Mouse (Mus musculus): ENCODE data around the gene Myadml2. TPM values are rescaled to one million over a fixed set of nuclear protein-coding genes. Genes with fewer than 3 reads are reported as not detected.
"Not testable (repeated sequence)": the region's sequence is repeated elsewhere in the genome, so short reads cannot be mapped to it uniquely, and the experiment has no call there.

Gene Myadml2
- polyA plus RNA-seq, 1 experiment from 2014 or later: 0.81 TPM

DNA sequence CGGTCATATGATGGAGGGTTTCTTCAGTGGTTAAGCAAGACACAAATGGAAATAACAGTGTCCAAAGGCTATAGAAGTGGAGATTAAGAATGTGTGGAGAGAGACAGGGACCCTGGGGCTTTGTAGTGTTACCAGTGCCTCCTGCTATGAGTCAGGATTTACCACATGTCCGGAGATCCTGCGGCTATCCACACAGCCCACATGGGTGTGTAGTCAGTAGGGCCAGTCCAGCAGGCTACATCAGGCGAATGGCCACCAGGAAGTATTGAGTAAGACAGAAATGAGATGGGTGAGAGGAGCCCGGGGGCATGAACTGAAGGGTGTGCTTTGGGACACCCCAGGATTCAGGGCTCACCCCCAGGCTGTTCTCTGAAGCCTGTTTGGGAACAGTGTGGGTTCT lies 34.7 kb upstream of the Myadml2 start:
- 95% methylated on average over 5 of the region's 5 CpGs for WGBS
- H3K27me3 ChIP-seq (replicated peaks): no peaks in the 10 kb centered on the region

DNA sequence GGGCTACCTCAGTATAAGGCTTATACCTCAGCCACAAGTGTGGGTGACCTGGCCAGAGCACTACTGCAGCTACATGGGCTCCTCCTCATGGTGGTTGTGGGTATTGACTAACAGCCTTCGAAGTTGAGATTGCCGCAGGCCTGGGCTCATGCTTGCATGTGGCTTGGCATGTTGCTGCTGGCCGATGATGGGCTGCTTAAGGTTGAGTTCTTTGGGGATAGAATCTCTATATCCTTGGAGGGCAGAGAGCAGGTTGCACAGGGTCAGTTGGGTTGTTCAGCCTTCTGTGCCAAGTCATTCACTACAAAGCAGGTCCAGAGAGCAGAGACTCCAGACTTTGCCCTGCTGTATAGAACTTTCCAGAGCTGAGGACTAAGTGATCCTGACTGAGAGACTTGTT lies 32.0 kb upstream of the Myadml2 start:
- H3K4me1 ChIP-seq: no peaks in the 10 kb centered on the region; the same call in 1 of the 2 replicates
- H3K27me3 ChIP-seq (replicated peaks): no peaks in the 10 kb centered on the region
- ATAC-seq (ENCODE audit: low FRiP score, low read depth): no peak
- H3K9me3 ChIP-seq: no peaks in the 10 kb centered on the region
- no peak overlapping the region for H3K4me2 ChIP-seq (replicated peaks)
- H3K4me3 ChIP-seq: no peak overlapping the region
- H3K36me3 ChIP-seq: peaks cover 71% of the 10 kb centered on the region
- no peak overlapping the region for H3K27ac ChIP-seq
- no peak overlapping the region for H3K9ac ChIP-seq
- WGBS: 90% methylated on average over 3 of the region's 3 CpGs

More for the DNA sequence above, 34.7 kb upstream of the Myadml2 start:
- Histone ChIP-seq H3K4me2 (replicated peaks) (no peak overlapping the region), H3K4me1 (no peaks in the 10 kb centered on the region; the same call in 1 of the 2 replicates), H3K27ac (no peak overlapping the region), H3K9me3 (no peaks in the 10 kb centered on the region), H3K36me3 (peaks cover 75% of the 10 kb centered on the region), H3K4me3 (no peak overlapping the region), H3K9ac (no peak overlapping the region)
- ATAC-seq (ENCODE audit: low FRiP score, low read depth): no peak

DNA sequence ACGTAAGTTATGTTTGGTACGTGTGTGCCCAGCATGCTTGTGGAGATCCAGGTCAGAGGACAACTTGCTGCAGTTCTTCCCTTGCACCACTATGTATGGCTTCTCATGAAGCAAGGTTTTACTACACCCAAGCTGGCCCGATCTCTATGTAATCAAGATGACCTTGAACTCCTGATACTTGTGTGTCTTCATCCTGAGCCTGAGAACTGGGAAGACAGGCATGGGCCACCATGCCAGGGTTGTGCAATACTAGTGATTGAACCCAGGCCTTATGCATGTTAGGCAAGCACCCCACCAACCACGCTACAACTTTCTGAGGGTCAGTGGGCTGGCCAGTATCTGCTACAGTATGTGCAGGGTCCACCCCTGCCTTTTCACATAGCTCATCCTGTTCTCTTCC lies 29.0 kb upstream of the Myadml2 start:
- Histone ChIP-seq H3K27me3 (replicated peaks) (no peaks in the 10 kb centered on the region), H3K4me1 (peaks cover 7% of the 10 kb centered on the region), H3K27ac (no peak overlapping the region), H3K9ac (no peak overlapping the region), H3K4me2 (replicated peaks) (no peak overlapping the region), H3K4me3 (no peak overlapping the region), H3K36me3 (peaks cover 51% of the 10 kb centered on the region), H3K9me3 (no peaks in the 10 kb centered on the region)
- no peak for ATAC-seq (ENCODE audit: low FRiP score, low read depth)
- WGBS: 97% methylated on average over 4 of the region's 4 CpGs

DNA sequence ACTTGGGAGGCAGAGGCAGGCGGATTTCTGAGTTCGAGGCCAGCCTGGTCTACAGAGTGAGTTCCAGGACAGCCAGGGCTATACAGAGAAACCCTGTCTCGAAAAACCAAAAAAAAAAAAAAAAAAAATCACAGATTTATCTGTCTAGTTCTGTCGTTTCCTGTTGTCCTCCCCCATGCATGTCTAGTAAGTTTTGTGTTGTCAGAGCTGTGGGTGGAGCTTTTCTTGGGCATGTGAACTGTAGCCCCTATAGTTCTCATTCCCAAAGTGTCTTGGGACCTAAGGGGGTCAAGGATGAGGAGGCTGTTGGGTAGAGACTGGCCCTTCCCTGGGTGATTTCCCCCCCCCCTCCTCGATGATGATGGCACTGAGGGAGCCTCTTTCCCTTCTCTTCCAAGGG lies 27.9 kb upstream of the Myadml2 start:
- not testable (repeated sequence) for ATAC-seq (ENCODE audit: low FRiP score, low read depth); H3K27me3 ChIP-seq (replicated peaks); H3K4me1 ChIP-seq; H3K4me2 ChIP-seq (replicated peaks); H3K9ac ChIP-seq; H3K9me3 ChIP-seq; H3K27ac ChIP-seq; H3K4me3 ChIP-seq
- peaks cover 44% of the 10 kb centered on the region for H3K36me3 ChIP-seq
- 98% methylated on average over 4 of the region's 5 CpGs for WGBS

DNA sequence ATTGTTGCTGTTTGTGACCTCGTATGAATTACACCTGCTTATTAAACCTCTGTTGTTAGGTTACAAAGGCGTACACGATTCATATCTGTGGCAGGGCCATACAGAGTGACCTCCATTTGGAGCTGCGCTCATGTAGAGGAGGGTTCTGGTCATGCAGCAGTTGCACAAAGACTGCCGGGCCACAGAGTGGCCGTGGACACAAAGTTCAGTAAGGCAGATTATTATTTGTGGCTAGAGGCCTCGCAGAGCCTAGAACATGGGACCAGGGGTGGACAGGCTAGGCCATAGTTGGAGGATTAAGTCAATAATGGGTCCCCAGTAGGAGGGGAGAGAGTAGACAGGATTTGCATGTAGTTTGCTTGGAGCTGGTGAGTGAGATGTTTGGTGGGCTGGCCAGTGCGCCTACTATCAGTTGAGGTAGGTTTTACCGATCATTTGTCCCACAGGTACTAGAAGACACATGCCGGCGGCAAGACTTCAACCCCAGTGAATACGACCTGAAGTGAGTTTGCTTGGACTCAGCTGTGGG lies 25.7 kb upstream of the Myadml2 start:
- Histone ChIP-seq H3K4me3 (peak overlapping the region; percentile 74), H3K9ac (peak overlapping the region; percentile 84), H3K36me3 (peaks cover 28% of the 10 kb centered on the region), H3K4me1 (peaks cover 7% of the 10 kb centered on the region), H3K9me3 (no peaks in the 10 kb centered on the region), H3K27me3 (replicated peaks) (no peaks in the 10 kb centered on the region), H3K4me2 (replicated peaks) (peak overlapping the region; percentile 87), H3K27ac (no peak overlapping the region)
- ATAC-seq (ENCODE audit: low FRiP score, low read depth): peak; percentile 29
- 38% methylated on average over 12 of the region's 12 CpGs for WGBS

DNA sequence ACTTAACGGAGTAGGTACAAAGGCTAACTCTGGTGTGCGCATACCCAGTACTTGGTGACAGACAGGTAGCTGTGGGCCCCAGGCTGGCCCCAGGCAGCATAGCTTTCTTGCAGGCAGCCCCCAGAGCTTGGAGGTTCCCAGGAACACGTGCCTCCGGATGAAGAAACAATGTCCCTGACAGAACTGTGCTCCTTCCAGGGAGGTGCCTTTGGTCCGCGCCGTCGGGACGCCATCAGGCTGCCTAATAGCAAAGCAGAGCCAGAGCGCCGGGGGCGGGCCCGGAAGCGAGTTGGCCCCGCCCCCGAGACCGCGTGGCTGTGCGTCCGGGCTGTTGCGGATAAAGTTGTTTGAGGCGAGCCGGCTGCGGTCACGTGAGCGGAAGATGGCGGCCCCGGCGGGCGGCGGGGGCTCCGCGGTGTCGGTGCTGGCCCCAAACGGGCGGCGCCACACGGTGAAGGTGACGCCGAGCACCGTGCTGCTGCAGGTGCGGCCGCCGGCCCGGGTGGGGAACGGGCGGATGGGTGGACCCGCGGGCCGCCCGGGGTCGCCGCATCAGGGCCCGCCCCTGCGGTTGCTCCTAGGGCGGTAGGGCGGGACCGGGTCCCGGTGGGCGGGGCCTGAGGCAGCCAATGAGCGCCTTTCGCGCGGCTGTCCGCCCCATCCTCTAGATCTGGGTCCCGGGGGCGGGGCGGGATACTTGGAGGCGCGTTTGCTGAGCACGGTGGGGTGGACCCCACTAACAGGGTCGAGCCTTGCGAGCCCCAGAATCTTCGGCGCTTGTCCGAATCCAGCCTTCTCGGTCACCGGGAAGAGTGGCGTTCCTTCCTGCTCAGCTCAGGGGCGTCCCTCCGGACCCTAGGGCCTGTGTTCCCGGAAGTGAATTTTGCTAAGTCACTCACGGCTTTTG lies 25.0 kb upstream of the Myadml2 start, which contains the start of gene Aspscr1:
Gene Aspscr1, plus strand, starts transcription at position 287 of the 907 bp plus-strand sequence.
- Histone ChIP-seq H3K27me3 (replicated peaks) (no peaks in the 10 kb centered on the region), H3K4me1 (peaks cover 7% of the 10 kb centered on the region), H3K4me3 (peak within 1 kb of the TSS; percentile 74), H3K36me3 (peaks cover 20% of the 10 kb centered on the region), H3K9ac (peak within 1 kb of the TSS; percentile 84), H3K27ac (peak within 1 kb of the TSS; percentile 83), H3K9me3 (no peaks in the 10 kb centered on the region), H3K4me2 (replicated peaks) (peak within 1 kb of the TSS; percentile 87)
- peak; percentile 96 for ATAC-seq (ENCODE audit: low FRiP score, low read depth)
- 2% methylated on average over 83 of the region's 83 CpGs for WGBS

DNA sequence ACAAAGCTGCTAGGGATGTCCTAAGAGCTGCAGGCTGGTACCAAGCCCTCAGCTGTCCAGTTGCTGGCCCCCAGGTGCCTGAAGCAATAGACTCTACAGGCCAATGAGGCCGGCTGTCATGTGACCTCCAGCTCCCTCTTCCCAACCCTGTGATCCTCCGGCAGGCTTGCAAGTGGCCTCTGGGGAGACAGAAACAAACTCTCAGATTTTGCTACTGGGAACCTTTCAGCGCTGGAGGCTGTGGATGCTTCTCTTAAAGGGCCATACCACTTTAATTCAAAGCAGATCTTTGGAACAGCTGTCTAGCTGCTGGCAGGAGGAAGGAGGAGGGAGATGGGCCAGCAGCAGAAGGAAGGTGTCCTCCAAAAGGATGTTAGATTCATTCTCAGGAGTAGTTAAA lies 18.7 kb upstream of the Myadml2 start:
- no peaks in the 10 kb centered on the region for H3K9me3 ChIP-seq
- H3K4me2 ChIP-seq (replicated peaks): no peak overlapping the region
- 0 out of 2 replicates have a peak, but pooled peaks cover 2% of the 10 kb centered on the region for H3K4me1 ChIP-seq
- ATAC-seq (ENCODE audit: low FRiP score, low read depth): no peak
- peaks cover 23% of the 10 kb centered on the region for H3K27me3 ChIP-seq (replicated peaks)
- no peak overlapping the region for H3K27ac ChIP-seq
- H3K36me3 ChIP-seq: no peaks in the 10 kb centered on the region
- no peak overlapping the region for H3K9ac ChIP-seq
- 4% methylated on average over 3 of the region's 3 CpGs for WGBS
- no peak overlapping the region for H3K4me3 ChIP-seq

DNA sequence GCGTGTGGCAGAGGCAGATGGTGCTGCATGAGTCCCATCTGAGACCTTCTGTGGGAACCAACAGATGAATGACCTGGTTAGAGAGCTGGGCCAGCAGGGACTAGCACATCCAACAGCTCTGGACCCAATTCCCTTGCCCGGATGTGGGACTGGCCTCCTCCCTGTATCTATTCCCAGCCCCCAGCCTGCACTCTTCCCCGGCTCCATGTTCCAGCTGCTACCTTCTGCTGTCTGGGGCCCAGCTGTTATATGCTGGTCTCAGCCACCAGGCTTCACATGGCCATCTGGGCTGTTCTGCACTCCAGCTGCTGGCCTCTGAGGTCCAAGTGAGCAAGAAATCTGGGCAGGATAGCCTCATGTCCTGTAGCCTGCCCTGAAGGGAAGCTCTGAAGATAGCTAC lies 17.4 kb upstream of the Myadml2 start:
- H3K4me1 ChIP-seq: peaks cover 13% of the 10 kb centered on the region
- peaks cover 35% of the 10 kb centered on the region for H3K27me3 ChIP-seq (replicated peaks)
- no peak overlapping the region for H3K27ac ChIP-seq
- no peak overlapping the region for H3K9ac ChIP-seq
- no peaks in the 10 kb centered on the region for H3K36me3 ChIP-seq
- no peak overlapping the region for H3K4me2 ChIP-seq (replicated peaks)
- no peak overlapping the region for H3K4me3 ChIP-seq
- no peaks in the 10 kb centered on the region for H3K9me3 ChIP-seq
- 73% methylated on average over 3 of the region's 3 CpGs for WGBS
- no peak for ATAC-seq (ENCODE audit: low FRiP score, low read depth)

DNA sequence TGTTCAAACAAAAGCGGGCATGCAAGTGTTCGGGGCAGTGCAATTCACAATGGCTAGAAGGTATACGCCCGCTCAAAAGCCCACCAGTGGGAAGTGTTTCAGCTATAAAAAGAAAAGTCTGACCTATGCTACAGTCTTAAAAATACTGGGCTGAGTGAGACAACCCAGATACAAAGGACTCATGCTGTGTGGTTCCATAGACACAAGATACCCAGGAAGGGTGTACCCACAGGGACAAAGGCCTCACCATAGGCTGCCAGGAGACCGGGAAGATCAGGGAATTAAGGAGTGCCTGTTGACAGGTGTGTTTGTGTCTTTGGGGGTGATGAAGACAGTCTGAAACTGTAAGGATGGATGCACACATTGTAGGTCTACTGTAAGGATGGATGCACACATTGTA lies 15.8 kb upstream of the Myadml2 start:
- H3K4me3 ChIP-seq: no peak overlapping the region
- ATAC-seq (ENCODE audit: low FRiP score, low read depth): no peak
- H3K9me3 ChIP-seq: no peaks in the 10 kb centered on the region
- WGBS: 68% methylated on average over 5 of the region's 5 CpGs
- no peaks in the 10 kb centered on the region for H3K36me3 ChIP-seq
- no peak overlapping the region for H3K4me2 ChIP-seq (replicated peaks)
- H3K9ac ChIP-seq: no peak overlapping the region
- no peak overlapping the region for H3K27ac ChIP-seq
- peaks cover 26% of the 10 kb centered on the region for H3K4me1 ChIP-seq
- peaks cover 52% of the 10 kb centered on the region for H3K27me3 ChIP-seq (replicated peaks)

DNA sequence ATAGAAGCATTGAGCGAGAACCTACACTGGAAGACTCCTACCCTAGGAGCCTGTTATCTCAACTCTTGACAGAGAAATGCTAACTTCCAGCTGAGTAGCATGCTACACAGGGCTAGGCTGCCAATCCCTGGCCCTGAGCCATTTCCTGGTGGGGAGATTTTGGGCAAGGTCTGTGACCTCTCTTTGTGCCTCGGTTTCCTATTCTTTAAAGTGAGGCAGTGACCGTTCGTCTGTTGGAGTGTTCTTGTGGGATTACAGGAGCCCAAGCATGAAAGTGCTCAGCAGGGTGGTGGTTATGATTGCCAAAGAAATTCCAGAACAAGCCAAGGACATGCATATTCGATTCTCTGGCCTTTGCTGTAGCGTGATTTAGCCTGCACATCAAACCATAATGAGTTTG lies 14.8 kb upstream of the Myadml2 start:
- H3K36me3 ChIP-seq: no peaks in the 10 kb centered on the region
- peaks cover 26% of the 10 kb centered on the region for H3K4me1 ChIP-seq
- 73% methylated on average over 6 of the region's 6 CpGs for WGBS
- H3K4me3 ChIP-seq: no peak overlapping the region
- H3K4me2 ChIP-seq (replicated peaks): no peak overlapping the region
- no peaks in the 10 kb centered on the region for H3K9me3 ChIP-seq
- no peak for ATAC-seq (ENCODE audit: low FRiP score, low read depth)
- no peak overlapping the region for H3K27ac ChIP-seq
- no peak overlapping the region for H3K9ac ChIP-seq
- H3K27me3 ChIP-seq (replicated peaks): peaks cover 60% of the 10 kb centered on the region

DNA sequence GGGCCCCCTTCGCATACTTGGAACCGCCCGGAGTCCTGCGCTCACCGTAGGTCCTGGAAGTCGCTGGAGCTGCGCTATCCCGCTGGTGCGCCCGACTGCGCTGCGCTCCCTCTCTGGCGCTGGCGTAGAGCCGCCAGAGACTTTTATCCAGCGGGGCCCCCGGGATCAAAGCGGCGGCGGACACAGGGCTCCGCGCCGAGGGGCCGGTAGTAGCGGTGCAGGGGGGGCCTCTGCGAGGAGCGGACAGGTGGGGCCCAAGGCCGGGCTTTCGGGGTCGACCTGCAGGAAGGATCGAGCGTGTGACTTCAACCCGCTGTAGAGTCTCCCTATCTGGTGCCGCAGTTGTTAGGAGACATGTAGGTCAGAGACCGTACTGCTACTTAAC lies 13.1 kb upstream of the Myadml2 start, which contains the start of gene Notum:
Gene Notum, minus strand, starts transcription at position 100 of the 385 bp plus-strand sequence.
- Histone ChIP-seq H3K36me3 (no peaks in the 10 kb centered on the region), H3K27ac (no peak within 1 kb of the TSS), H3K9ac (peak within 1 kb of the TSS; percentile 47), H3K27me3 (replicated peaks) (peaks cover 64% of the 10 kb centered on the region), H3K9me3 (no peaks in the 10 kb centered on the region), H3K4me1 (peaks cover 26% of the 10 kb centered on the region), H3K4me2 (replicated peaks) (peak within 1 kb of the TSS; percentile 68), H3K4me3 (peak within 1 kb of the TSS; percentile 37)
- no peak for ATAC-seq (ENCODE audit: low FRiP score, low read depth)
- WGBS: 1% methylated on average over 35 of the region's 35 CpGs

DNA sequence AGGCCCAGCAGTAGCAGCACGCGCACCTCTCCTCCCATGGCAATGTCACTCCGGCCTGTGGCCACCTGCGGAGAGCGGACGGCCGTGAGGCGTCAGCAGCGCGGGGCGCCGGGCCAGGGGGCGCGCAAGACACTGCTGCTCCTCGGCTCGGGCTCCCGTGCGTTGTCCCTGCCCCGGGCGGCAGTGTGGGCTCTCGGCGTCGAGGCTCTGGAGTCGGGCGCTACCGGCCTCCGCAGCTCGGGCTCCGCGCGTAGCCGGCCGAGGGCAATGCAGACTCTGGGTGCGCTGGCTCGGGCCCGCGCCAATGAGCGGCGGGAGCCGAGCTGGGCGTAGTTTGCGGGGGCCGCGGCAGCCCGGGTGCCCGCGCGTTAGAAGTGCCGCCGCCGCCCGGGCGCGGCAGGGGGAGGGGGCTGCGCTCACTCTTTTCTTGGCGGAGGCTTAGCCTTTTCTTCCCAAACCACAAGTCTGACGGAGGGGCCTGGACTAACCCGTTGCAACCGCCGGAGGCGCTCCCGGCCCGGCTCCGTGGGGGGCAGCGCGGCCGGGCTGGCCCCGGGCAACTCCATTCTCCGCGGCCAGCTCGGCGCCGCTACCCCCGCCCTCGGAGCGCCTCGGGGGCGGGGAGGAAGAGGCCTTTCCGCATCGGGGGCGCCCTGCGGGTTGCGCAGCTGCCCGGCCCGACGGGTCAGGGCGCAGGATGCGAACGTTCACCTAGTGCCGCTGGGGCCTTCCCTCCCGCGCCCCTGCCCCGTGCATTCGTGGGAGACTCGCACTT lies 12.5 kb upstream of the Myadml2 start:
- H3K4me2 ChIP-seq (replicated peaks): peak overlapping the region; percentile 68
- peaks cover 26% of the 10 kb centered on the region for H3K4me1 ChIP-seq
- H3K9ac ChIP-seq: peak overlapping the region; percentile 47; the same call in 1 of the 2 replicates
- H3K9me3 ChIP-seq: no peaks in the 10 kb centered on the region
- H3K27ac ChIP-seq: no peak overlapping the region
- H3K27me3 ChIP-seq (replicated peaks): peaks cover 63% of the 10 kb centered on the region
- peak overlapping the region; percentile 37 for H3K4me3 ChIP-seq
- peak; percentile 69 for ATAC-seq (ENCODE audit: low FRiP score, low read depth)
- no peaks in the 10 kb centered on the region for H3K36me3 ChIP-seq
- under 1% methylated on average over 93 of the region's 95 CpGs for WGBS

All from neural tube, embryonic 12.5 days (tissue).